Mouse (Mus musculus) liver, embryonic 16.5 days (tissue): ENCODE data around the gene Egln3. TPM values are rescaled to one million over a fixed set of nuclear protein-coding genes. Genes with fewer than 3 reads are reported as not detected.

Experiments used
- ATAC-seq: fragments of 200-750 bp; cut with Nextera tagmentation; 2 replicates; pipeline ENCODE4 v1.8.0; 2017; ENCODE audit warnings: low read depth, mild to moderate bottlenecking, moderate number of reproducible peaks, moderate library complexity
- H3K27ac ChIP-seq: fragments of 300-500 bp; sonication (generic); 2 replicates; pipeline ENCODE4 v1.5.1; 2014; ENCODE audit warnings: mild to moderate bottlenecking, low read length
- H3K27me3 ChIP-seq: fragments of 300-500 bp; sonication (generic); 2 replicates; pipeline ENCODE4 v1.6.1; 2014; ENCODE audit warnings: low read depth, low read length, mixed read lengths; ENCODE audit not compliant: control insufficient read depth, insufficient read depth
- H3K36me3 ChIP-seq: fragments of 300-500 bp; sonication (generic); 2 replicates; pipeline ENCODE4 v1.6.1; 2014; ENCODE audit warnings: mild to moderate bottlenecking; ENCODE audit not compliant: control insufficient read depth, insufficient read depth
- H3K4me1 ChIP-seq: fragments of 300-500 bp; sonication (generic); 2 replicates; pipeline ENCODE4 v1.6.1; 2014; ENCODE audit warnings: low read depth, low read length, mixed read lengths; ENCODE audit not compliant: control insufficient read depth
- H3K4me2 ChIP-seq: fragments of 300-500 bp; sonication (generic); 2 replicates; pipeline ENCODE4 v1.6.1; 2014; ENCODE audit warnings: low read depth, low read length, mixed read lengths
- H3K4me3 ChIP-seq: fragments of 300-500 bp; sonication (generic); 2 replicates; pipeline ENCODE4 v1.5.1; 2014; ENCODE audit warnings: low read depth, mild to moderate bottlenecking, low read length
- H3K9ac ChIP-seq: fragments of 300-500 bp; sonication (generic); 2 replicates; pipeline ENCODE4 v1.6.1; 2014; ENCODE audit warnings: low read depth, low read length
- H3K9me3 ChIP-seq: fragments of 300-500 bp; sonication (generic); replicated peaks from 2 replicates; pipeline ENCODE4 v1.6.1; 2016; ENCODE audit warnings: low read length; ENCODE audit not compliant: control insufficient read depth
- WGBS: fragments of 180-500 bp; shearing (Covaris S2); extraction: QIAGEN DNeasy Blood & Tissue Kit; methylation state at CpG from one replicate; pipeline ENCODE4 v1.1.7; 2014; ENCODE audit not compliant: insufficient replicate concordance; 5-methylcytosine and 5-hydroxymethylcytosine counted together
- polyA plus RNA-seq: library from polyadenylated mRNA; unstranded; fragments of >200 nt; fragmentation: Nextera tagmentation; extraction: Ambion mirVana; gene quantifications from 2 replicates; pipeline ENCODE4 v1.2.1, GENCODE M21; 2015

Gene Egln3
- polyA plus RNA-seq, 1 experiment from 2014 or later = 5.0 TPM

- Histone ChIP-seq H3K27ac (peak overlapping the region; percentile 94), H3K9ac (peak overlapping the region; percentile 62), H3K9me3 (no peaks in the 10 kb centered on the region), H3K36me3 (no peaks in the 10 kb centered on the region), H3K4me1 (peaks cover 51% of the 10 kb centered on the region), H3K27me3 (no peaks in the 10 kb centered on the region), H3K4me2 (peak overlapping the region; percentile 77), H3K4me3 (peak overlapping the region; percentile 42)
- ATAC-seq = no peak
- 9% methylated on average over 4 of the region's 4 CpGs for WGBS
Measured at GRCm38 (mm10) chr12:54163166-54163565, 40.5 kb downstream of the Egln3 start.

- Histone ChIP-seq H3K27me3 (no peaks in the 10 kb centered on the region), H3K27ac (peak overlapping the region; percentile 94), H3K4me2 (peak overlapping the region; percentile 77), H3K9me3 (no peaks in the 10 kb centered on the region), H3K4me1 (peaks cover 51% of the 10 kb centered on the region), H3K4me3 (peak overlapping the region; percentile 42), H3K9ac (peak overlapping the region; percentile 62), H3K36me3 (no peaks in the 10 kb centered on the region)
- peak; percentile 92 for ATAC-seq
- 0% methylated on average over 16 of the region's 16 CpGs for WGBS
Measured at GRCm38 (mm10) chr12:54162637-54163131, 41.0 kb downstream of the Egln3 start.

- H3K27me3 ChIP-seq = no peaks in the 10 kb centered on the region
- ATAC-seq = peak; percentile 42
- peak overlapping the region; percentile 77 for H3K4me2 ChIP-seq
- peak overlapping the region; percentile 10; the same call in 1 of the 2 replicates for H3K4me3 ChIP-seq
- H3K36me3 ChIP-seq = no peaks in the 10 kb centered on the region
- peak overlapping the region; percentile 62 for H3K9ac ChIP-seq
- peaks cover 51% of the 10 kb centered on the region for H3K4me1 ChIP-seq
- no peaks in the 10 kb centered on the region for H3K9me3 ChIP-seq
- peak overlapping the region; percentile 94 for H3K27ac ChIP-seq
- 31% methylated on average over 5 of the region's 5 CpGs for WGBS
Measured at GRCm38 (mm10) chr12:54161468-54162202, 42.0 kb downstream of the Egln3 start.

GRCm38 (mm10) chr12:54160279-54160678, 43.4 kb downstream of the Egln3 start:
- H3K9ac ChIP-seq = no peak overlapping the region
- H3K27me3 ChIP-seq = no peaks in the 10 kb centered on the region
- WGBS = 86% methylated on average over 2 of the region's 2 CpGs
- no peak overlapping the region for H3K4me2 ChIP-seq
- H3K4me1 ChIP-seq = peaks cover 51% of the 10 kb centered on the region
- no peak for ATAC-seq
- no peak overlapping the region for H3K27ac ChIP-seq
- H3K36me3 ChIP-seq = no peaks in the 10 kb centered on the region
- H3K4me3 ChIP-seq = no peak overlapping the region
- H3K9me3 ChIP-seq = no peaks in the 10 kb centered on the region

GRCm38 (mm10) chr12:54154771-54155170, 48.9 kb downstream of the Egln3 start:
- peak; percentile 86 for ATAC-seq
- Histone ChIP-seq H3K27me3 (no peaks in the 10 kb centered on the region), H3K4me3 (no peak overlapping the region), H3K27ac (0 out of 2 replicates have a peak overlapping the region, but pooled peaks have one; percentile 45), H3K4me2 (no peak overlapping the region), H3K36me3 (no peaks in the 10 kb centered on the region), H3K4me1 (peaks cover 19% of the 10 kb centered on the region), H3K9me3 (no peaks in the 10 kb centered on the region), H3K9ac (no peak overlapping the region)
- WGBS = 43% methylated on average over 1 of the region's 1 CpGs

- no peaks in the 10 kb centered on the region for H3K36me3 ChIP-seq
- WGBS = 37% methylated on average over 12 of the region's 12 CpGs
Measured at GRCm38 (mm10) chr12:54146943-54147556, 56.6 kb downstream of the Egln3 start.

More at GRCm38 (mm10) chr12:54146943-54147556, 56.6 kb downstream of the Egln3 start:
- Histone ChIP-seq H3K27ac (no peak overlapping the region), H3K4me2 (no peak overlapping the region), H3K4me1 (no peaks in the 10 kb centered on the region), H3K27me3 (no peaks in the 10 kb centered on the region), H3K4me3 (no peak overlapping the region), H3K9ac (no peak overlapping the region), H3K9me3 (no peaks in the 10 kb centered on the region)
- peak; percentile 24; the same call in 1 of the 2 replicates for ATAC-seq
